Mouse (Mus musculus) kidney, adult 9 months (tissue): ENCODE measurements at regions not wholly inside any gene's neighbourhood (a gene's known extent, or its start where the extent isn't known, plus 50 kb on each side); places are given as distances from the start of the nearest gene placed in this dataset.

Experiments
- DNase-seq: peaks from one replicate; pipeline ENCODE4 v3.0.0; 2022

DNA sequence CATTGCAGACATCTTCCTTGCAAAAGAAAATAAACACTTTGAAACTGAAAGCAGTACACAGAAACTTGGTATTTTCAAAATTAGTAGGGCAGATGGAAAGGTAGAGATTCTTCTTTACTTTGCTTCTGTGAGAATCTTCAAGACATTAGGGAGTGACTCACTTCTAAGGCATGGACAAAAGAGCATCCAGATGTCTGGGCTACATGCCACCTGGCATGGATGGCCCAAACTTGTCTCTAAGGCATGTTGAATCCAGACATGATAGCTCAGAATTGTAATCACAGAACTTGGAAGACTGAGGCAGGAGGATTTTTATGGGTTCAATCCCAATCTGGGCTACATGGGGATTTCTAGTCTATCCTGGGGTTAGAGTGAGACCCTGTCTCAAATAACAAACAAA, 58.4 kb downstream of the Ly6f start:
- no peak for DNase-seq

DNA sequence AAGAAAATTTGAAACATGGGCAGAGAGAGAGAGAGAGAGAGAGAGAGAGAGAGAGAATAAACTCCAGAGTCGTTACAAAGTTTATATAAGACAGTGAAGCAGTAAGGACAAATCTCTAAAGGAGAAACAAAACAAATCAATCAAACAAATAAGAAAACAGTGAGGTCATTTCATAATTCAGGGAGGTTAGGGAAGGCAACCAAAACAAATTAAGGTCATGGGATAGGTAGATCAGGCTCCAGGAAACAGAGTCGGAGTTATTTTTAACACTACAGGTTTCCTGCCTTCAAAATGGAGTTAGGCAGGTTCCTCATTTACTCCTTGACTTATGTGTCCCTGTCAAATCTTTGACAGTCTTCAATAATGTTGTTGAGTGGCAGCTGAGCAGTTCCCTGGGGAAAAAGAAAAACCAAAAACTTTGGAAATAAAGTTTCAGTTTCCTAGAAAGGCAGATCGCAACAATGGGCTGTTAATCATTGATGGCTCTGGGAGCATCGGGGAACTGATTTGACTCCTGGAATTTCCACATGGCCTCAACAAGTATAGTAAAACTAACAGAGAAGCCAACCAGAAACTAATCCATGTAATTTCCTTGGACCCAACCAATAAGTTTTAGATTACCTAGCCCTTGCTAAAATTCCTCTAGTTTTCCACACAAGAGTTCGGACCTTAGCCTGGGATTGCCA, 88.0 kb downstream of the Ly6f start:
- peak; percentile 56 for DNase-seq

DNA sequence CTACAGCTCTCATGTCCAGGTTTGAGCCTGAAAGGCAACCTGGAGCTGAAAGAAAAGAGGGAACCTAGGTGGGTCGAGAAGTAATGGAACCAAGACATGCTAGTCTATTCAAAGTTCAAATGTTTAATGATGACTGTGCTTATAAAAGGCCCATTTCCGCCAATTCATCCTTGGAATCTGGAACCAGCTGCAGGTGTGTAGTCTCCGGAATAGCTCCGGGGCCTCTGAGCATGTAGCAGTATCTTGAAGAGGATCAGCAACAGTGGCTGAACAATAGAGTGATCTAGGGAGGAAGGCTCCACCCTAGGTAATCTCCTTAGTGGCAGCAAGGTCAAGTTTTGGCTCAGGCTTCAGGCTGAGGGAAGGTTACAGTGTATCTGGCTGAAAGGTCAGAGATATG, 103.4 kb downstream of the Ly6f start:
- DNase-seq: no peak

DNA sequence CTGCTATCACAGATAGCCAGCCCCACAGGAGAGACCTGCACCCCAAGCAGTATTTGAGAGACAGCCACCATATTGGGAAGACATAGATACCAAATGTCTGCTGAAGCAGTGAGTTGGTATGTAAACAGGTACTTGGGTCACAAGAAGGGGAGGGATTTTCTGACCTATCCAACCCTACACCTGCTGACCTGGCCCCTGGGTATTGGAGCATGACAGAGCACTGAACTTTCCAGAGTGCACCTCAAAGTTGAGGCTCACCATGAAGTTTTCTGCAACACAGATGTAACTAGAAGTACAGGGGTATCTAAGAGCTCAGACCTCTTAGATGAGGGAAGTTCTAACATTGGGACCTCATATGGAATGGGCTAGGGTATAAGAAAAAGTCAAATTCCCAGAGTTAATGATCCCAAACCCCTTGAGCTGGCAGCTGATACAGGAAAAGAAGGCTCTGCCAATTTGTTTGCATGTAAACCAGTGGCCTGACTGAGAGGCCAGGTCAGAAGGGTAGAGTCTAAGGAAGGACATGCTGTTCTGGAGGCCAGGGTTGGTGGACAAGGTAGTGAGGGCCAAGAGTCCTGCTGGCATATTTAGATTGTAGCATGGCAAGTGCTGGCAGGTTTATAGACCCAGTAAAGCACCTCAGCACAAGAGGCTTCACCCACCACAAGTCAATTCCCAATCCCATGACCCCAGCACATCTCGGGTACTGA, 108.3 kb downstream of the Ly6f start:
- peak; percentile 91 for DNase-seq

DNA sequence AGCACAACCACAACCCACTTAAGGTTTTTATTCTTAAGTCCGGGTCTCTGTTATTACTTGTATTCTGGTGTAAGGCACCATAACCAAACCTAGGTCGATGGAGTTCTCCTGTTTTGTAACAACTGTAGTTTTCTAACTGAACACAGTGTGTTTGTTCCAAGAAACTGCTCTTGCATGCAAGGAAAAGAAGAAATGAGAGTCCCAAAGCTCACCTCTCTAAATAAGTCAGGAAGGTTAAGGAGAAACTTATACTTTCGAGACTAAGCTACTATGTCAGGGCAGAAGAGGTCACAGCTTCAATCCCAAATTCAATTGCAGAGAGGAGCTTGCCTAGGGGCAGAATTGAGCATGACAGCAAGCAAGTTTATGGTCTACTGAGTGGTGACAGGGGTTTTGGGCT, 109.9 kb downstream of the Ly6f start:
- peak; percentile 77 for DNase-seq

DNA sequence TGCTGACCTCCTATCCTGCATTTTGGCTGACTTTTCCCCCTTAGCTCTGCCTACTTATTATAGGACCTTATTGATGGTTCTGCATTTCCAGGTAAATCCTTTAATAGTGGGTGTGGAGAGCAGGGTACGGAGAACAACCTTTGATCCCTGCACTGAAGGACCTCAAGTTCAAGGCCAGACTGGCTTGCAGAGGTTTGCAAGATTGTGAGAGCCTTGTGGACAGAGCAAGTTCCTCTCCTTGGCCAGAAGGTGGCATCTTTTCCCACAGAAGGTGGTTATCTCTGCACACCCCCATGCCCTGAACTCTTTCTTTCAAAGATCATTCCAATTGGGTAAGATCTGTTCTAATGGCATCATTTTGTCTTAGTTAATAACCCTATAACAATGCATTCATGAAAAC, 111.6 kb downstream of the Ly6f start:
- DNase-seq: peak; percentile 46

DNA sequence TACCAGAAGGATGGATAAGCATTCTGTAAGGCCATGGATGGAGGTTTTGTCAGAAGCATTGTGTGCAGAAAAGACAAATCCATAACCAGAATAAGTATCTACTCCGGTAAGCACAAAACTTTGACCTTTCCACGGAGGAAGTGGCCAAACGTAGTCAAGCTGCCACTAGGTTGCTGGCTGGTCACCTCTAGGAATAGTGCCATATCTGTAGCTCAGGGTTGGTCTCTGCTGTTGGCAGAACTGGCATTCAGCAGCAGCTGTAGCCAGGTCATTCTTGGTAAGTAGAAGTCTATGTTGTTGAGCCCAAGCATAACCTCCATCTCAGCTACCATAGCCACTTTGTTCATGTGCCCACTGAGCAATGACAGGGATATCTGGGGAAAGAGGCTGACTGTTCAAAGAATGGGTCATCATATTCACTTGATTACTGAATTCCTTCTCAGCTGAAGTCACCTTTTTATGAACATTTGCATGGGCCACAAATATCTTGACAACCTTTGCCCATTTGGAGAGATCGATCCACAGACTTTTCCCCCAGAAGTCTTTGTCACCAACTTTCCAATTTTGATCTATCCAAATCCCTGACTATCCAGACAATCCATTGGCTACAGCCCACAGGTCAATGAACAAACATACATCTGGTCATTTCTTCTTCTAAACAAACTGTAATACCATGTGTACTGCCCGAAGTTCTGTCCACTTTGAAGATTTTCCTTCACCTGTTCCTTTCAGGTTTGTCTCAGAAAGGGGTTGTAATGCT, 114.2 kb downstream of the Ly6f start:
- DNase-seq: no peak

DNA sequence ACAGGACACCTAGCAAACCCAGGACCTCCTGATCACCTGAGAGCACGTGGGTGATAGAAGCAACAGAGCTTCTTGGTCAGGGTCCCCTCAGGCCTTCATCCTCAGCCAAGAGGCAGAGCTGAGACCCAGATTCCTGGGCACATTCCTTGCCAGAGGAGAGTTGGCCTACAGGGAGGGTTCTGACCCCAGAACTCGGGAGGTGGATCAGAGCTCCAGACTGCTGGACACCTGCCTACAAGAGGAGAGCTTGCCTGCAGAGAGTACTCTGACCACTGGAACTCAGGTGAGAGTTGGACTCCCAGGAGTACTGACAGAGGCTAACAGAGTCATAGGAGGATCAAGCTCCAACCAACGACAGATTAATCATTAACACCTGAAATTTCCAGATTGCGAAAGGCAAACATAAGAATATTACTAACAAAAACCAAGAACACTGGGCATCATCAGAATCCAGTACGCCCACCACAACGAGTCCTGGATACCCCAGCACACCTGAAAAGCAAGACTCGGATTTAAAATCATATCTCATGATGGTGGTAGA, 124.8 kb downstream of the Ly6f start:
- DNase-seq: peak; percentile 92

DNA sequence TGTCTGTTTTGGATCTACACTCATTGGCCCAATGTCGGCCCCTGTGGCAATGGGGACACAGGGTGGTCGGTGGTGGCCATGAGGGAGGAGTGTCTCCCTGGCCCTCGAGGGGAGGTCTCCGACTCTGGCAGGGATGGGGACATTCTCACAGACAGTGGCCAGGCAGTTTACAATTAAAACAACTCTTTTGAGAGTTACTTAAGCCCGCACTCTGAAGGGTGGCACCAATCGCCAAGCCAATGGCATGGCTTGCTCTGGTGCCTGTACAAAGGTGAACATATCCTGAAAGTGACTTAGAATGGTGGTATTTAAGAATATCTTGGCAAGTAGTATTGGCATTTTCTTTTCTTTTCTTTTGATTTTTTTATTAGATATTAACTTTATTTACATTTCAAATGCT, 129.1 kb downstream of the Ly6f start:
- DNase-seq: no peak
